Mouse (Mus musculus): ENCODE measurements around the gene Armc3.

GRCm38 (mm10) chr2:19292366-19292765 is 93.3 kb downstream of the Armc3 start:
- TF ChIP-seq EP300 (IDR thresholded peaks at IDR 0.05; ENCODE audit: insufficient read depth, low read depth, low read length) (no peak), CTCF (IDR thresholded peaks at IDR 0.05; ENCODE audit: low read depth, low read length) (no peak)
